Mouse (Mus musculus) hindbrain, embryonic 15.5 days (tissue): ENCODE measurements around the gene Acot1. TPM values are rescaled to one million over a fixed set of nuclear protein-coding genes. Genes with fewer than 3 reads are reported as not detected.
A peak's percentile ranks its signal among the peaks of the same experiment; 100 is the strongest.
"Not testable (repeated sequence)": the region's sequence is repeated elsewhere in the genome, so short reads cannot be mapped to it uniquely, and the experiment has no call there.

Experiments used
- ATAC-seq: fragments of 200-750 bp; cut with Nextera tagmentation; 2 replicates; pipeline ENCODE4 v1.8.0; 2017; ENCODE audit warnings: low read depth, moderate number of reproducible peaks, moderate TSS enrichment; ENCODE audit not compliant: low FRiP score
- H3K27ac ChIP-seq: fragments of 300-500 bp; sonication (generic); replicated peaks from 2 replicates; pipeline ENCODE4 v1.5.1; 2015; ENCODE audit warnings: mild to moderate bottlenecking, inconsistent platforms
- H3K27me3 ChIP-seq: fragments of 300-500 bp; sonication (generic); 2 replicates; pipeline ENCODE4 v1.6.1; 2015; ENCODE audit warnings: control low read depth, inconsistent platforms
- H3K36me3 ChIP-seq: fragments of 300-500 bp; sonication (generic); 2 replicates; pipeline ENCODE4 v1.6.1; 2015; ENCODE audit warnings: control low read depth, inconsistent platforms
- H3K4me1 ChIP-seq: fragments of 300-500 bp; sonication (generic); replicated peaks from 2 replicates; pipeline ENCODE4 v1.6.1; 2015; ENCODE audit warnings: control low read depth, inconsistent platforms
- H3K4me2 ChIP-seq: fragments of 300-500 bp; sonication (generic); 2 replicates; pipeline ENCODE4 v1.6.1; 2015; ENCODE audit warnings: moderate library complexity, mild to moderate bottlenecking, inconsistent platforms
- H3K4me3 ChIP-seq: fragments of 300-500 bp; sonication (generic); 2 replicates; pipeline ENCODE4 v1.5.1; 2015; ENCODE audit warnings: mild to moderate bottlenecking, inconsistent platforms
- H3K9ac ChIP-seq: fragments of 300-500 bp; sonication (generic); 2 replicates; pipeline ENCODE4 v1.6.1; 2015; ENCODE audit warnings: inconsistent platforms
- H3K9me3 ChIP-seq: fragments of 300-500 bp; sonication (generic); 2 replicates; pipeline ENCODE4 v1.6.1; 2016; ENCODE audit warnings: control low read depth, inconsistent platforms
- WGBS: fragments of 180-500 bp; shearing (Covaris S2); methylation state at CpG from one replicate; pipeline ENCODE4 v1.1.7; 2015; 5-methylcytosine and 5-hydroxymethylcytosine counted together
- polyA plus RNA-seq: library from polyadenylated mRNA; unstranded; fragments of >200 nt; fragmentation: Nextera tagmentation; extraction: Ambion mirVana; gene quantifications from 2 replicates; pipeline ENCODE4 v1.2.1, GENCODE M21; 2015

Acot1 gene
- polyA plus RNA-seq, 1 experiment from 2014 or later, result 98.0 TPM

- H3K27ac ChIP-seq, result no peak overlapping the region
- ATAC-seq, result no peak
Measured at GRCm38 (mm10) chr12:84023052-84023745, 13.9 kb downstream of the Acot1 start.

GRCm38 (mm10) chr12:84025888-84026287 is 16.6 kb downstream of the Acot1 start:
- WGBS, result 91% methylated on average over 7 of the region's 7 CpGs

More at GRCm38 (mm10) chr12:84023052-84023745, 13.9 kb downstream of the Acot1 start:
- H3K4me3 ChIP-seq, result no peak overlapping the region
- H3K9me3 ChIP-seq, result no peaks in the 10 kb centered on the region
- WGBS, result 90% methylated on average over 9 of the region's 9 CpGs
- H3K4me2 ChIP-seq, result no peak overlapping the region
- H3K9ac ChIP-seq, result no peak overlapping the region
- no peaks in the 10 kb centered on the region for H3K36me3 ChIP-seq
- H3K4me1 ChIP-seq, result no peaks in the 10 kb centered on the region
- H3K27me3 ChIP-seq, result no peaks in the 10 kb centered on the region

GRCm38 (mm10) chr12:84028328-84028727 is 19.0 kb downstream of the Acot1 start:
- H3K9ac ChIP-seq, H3K27me3 ChIP-seq, H3K4me1 ChIP-seq, H3K4me2 ChIP-seq, H3K36me3 ChIP-seq, H3K27ac ChIP-seq, ATAC-seq, H3K4me3 ChIP-seq, H3K9me3 ChIP-seq: not testable (repeated sequence)
- 43% methylated on average over 3 of the region's 3 CpGs for WGBS

More at GRCm38 (mm10) chr12:84025888-84026287, 16.6 kb downstream of the Acot1 start:
- Histone ChIP-seq H3K9ac (no peak overlapping the region), H3K36me3 (no peaks in the 10 kb centered on the region), H3K4me2 (no peak overlapping the region), H3K27ac (no peak overlapping the region), H3K9me3 (no peaks in the 10 kb centered on the region), H3K4me1 (no peaks in the 10 kb centered on the region), H3K4me3 (no peak overlapping the region), H3K27me3 (no peaks in the 10 kb centered on the region)
- ATAC-seq, result no peak

- WGBS, result 94% methylated on average over 1 of the region's 1 CpGs
- H3K4me2 ChIP-seq, H3K9me3 ChIP-seq, H3K27ac ChIP-seq, H3K9ac ChIP-seq, H3K27me3 ChIP-seq, H3K36me3 ChIP-seq, H3K4me1 ChIP-seq, H3K4me3 ChIP-seq, ATAC-seq: not testable (repeated sequence)
Measured at GRCm38 (mm10) chr12:84029043-84029442, 19.8 kb downstream of the Acot1 start.

- H3K27ac ChIP-seq, result no peak overlapping the region
- 68% methylated on average over 4 of the region's 4 CpGs for WGBS
- H3K27me3 ChIP-seq, result no peaks in the 10 kb centered on the region
- no peak overlapping the region for H3K4me3 ChIP-seq
- peak; percentile 48; the same call in 1 of the 2 replicates for ATAC-seq
- H3K9ac ChIP-seq, result no peak overlapping the region
- no peak overlapping the region for H3K4me2 ChIP-seq
- H3K9me3 ChIP-seq, result no peaks in the 10 kb centered on the region
- H3K36me3 ChIP-seq, result no peaks in the 10 kb centered on the region
- no peaks in the 10 kb centered on the region for H3K4me1 ChIP-seq
Measured at GRCm38 (mm10) chr12:84030659-84031332, 21.5 kb downstream of the Acot1 start.

- WGBS, result 85% methylated on average over 4 of the region's 4 CpGs
- Histone ChIP-seq H3K4me1 (0 out of 2 replicates have a peak, but pooled peaks cover 4% of the 10 kb centered on the region), H3K27ac (no peak overlapping the region), H3K27me3 (0 out of 2 replicates have a peak, but pooled peaks cover 4% of the 10 kb centered on the region), H3K9ac (no peak overlapping the region), H3K9me3 (no peaks in the 10 kb centered on the region), H3K4me2 (no peak overlapping the region), H3K4me3 (no peak overlapping the region), H3K36me3 (no peaks in the 10 kb centered on the region)
- no peak for ATAC-seq
Measured at GRCm38 (mm10) chr12:84032854-84033253, 23.6 kb downstream of the Acot1 start.

- H3K27ac ChIP-seq, ATAC-seq, H3K4me3 ChIP-seq, H3K9ac ChIP-seq, H3K27me3 ChIP-seq, H3K9me3 ChIP-seq, H3K36me3 ChIP-seq, H3K4me1 ChIP-seq, H3K4me2 ChIP-seq: not testable (repeated sequence)
- 84% methylated on average over 2 of the region's 2 CpGs for WGBS
Measured at GRCm38 (mm10) chr12:84033302-84033701, 24.0 kb downstream of the Acot1 start.

- H3K4me1 ChIP-seq, result 0 out of 2 replicates have a peak, but pooled peaks cover 4% of the 10 kb centered on the region
- H3K27ac ChIP-seq, result no peak overlapping the region
- H3K9ac ChIP-seq, result no peak overlapping the region
- H3K36me3 ChIP-seq, result no peaks in the 10 kb centered on the region
- no peaks in the 10 kb centered on the region for H3K9me3 ChIP-seq
- no peak for ATAC-seq
- no peak overlapping the region for H3K4me3 ChIP-seq
- 66% methylated on average over 4 of the region's 4 CpGs for WGBS
- no peak overlapping the region for H3K4me2 ChIP-seq
- 0 out of 2 replicates have a peak, but pooled peaks cover 4% of the 10 kb centered on the region for H3K27me3 ChIP-seq
Measured at GRCm38 (mm10) chr12:84034108-84034507, 24.8 kb downstream of the Acot1 start.

- Histone ChIP-seq H3K9ac (peak within 1 kb of the TSS; percentile 45), H3K4me3 (peak within 1 kb of the TSS; percentile 48), H3K4me2 (peak within 1 kb of the TSS; percentile 62)
- not testable (repeated sequence) for H3K36me3 ChIP-seq, H3K27ac ChIP-seq, H3K4me1 ChIP-seq, H3K9me3 ChIP-seq, H3K27me3 ChIP-seq
- ATAC-seq, result peak; percentile 51; the same call in 1 of the 2 replicates
- WGBS, result 5% methylated on average over 32 of the region's 32 CpGs
Measured at GRCm38 (mm10) chr12:84038241-84038640, 29.0 kb downstream of the Acot1 start, which contains the start of gene Acot4. Gene Acot4 (plus strand): TSS chr12:84038379.

GRCm38 (mm10) chr12:84038691-84039111 is 29.4 kb downstream of the Acot1 start, which contains the start of gene Gm49366:
Gene Gm49366 (plus strand): TSS chr12:84038935.
- not testable (repeated sequence) for H3K27me3 ChIP-seq, H3K4me1 ChIP-seq, H3K36me3 ChIP-seq, H3K27ac ChIP-seq, H3K9me3 ChIP-seq
- WGBS, result 2% methylated on average over 39 of the region's 39 CpGs
- Histone ChIP-seq H3K4me2 (peak within 1 kb of the TSS; percentile 62), H3K4me3 (peak within 1 kb of the TSS; percentile 48), H3K9ac (peak within 1 kb of the TSS; percentile 45)
- 0 out of 2 replicates have a peak, but pooled peaks have one; percentile 45 for ATAC-seq

- no peaks in the 10 kb centered on the region for H3K36me3 ChIP-seq
- H3K27ac ChIP-seq, result no peak overlapping the region
- H3K4me2 ChIP-seq, result no peak overlapping the region
- H3K4me3 ChIP-seq, result no peak overlapping the region
- H3K27me3 ChIP-seq, result 0 out of 2 replicates have a peak, but pooled peaks cover 4% of the 10 kb centered on the region
- ATAC-seq, result no peak
- 0 out of 2 replicates have a peak, but pooled peaks cover 4% of the 10 kb centered on the region for H3K4me1 ChIP-seq
- no peak overlapping the region for H3K9ac ChIP-seq
- H3K9me3 ChIP-seq, result no peaks in the 10 kb centered on the region
- 88% methylated on average over 5 of the region's 5 CpGs for WGBS
Measured at GRCm38 (mm10) chr12:84042248-84042647, 33.0 kb downstream of the Acot1 start.

- whole genome bisulfite sequencing, result 83% methylated on average over 2 of the region's 2 CpGs
Measured at GRCm38 (mm10) chr12:84044045-84044444, 34.8 kb downstream of the Acot1 start.

More at GRCm38 (mm10) chr12:84044045-84044444, 34.8 kb downstream of the Acot1 start:
- Histone ChIP-seq H3K4me2 (no peak overlapping the region), H3K4me1 (no peaks in the 10 kb centered on the region), H3K4me3 (no peak overlapping the region), H3K9me3 (0 out of 2 replicates have a peak, but pooled peaks cover 7% of the 10 kb centered on the region), H3K27me3 (no peaks in the 10 kb centered on the region), H3K27ac (no peak overlapping the region), H3K9ac (no peak overlapping the region), H3K36me3 (no peaks in the 10 kb centered on the region)
- no peak for ATAC-seq
